Mouse (Mus musculus) gastrocnemius, postnatal 25 days (tissue): Measurements from ENCODE around the gene Mllt3. TPM values are rescaled to one million over a fixed set of nuclear protein-coding genes. Genes with fewer than 3 reads are reported as not detected.
A peak's percentile ranks its signal among the peaks of the same experiment; 100 is the strongest.

Experiments used
- DNase-seq: peaks from one replicate; pipeline ENCODE4 v3.0.0; 2022
- total RNA-seq, 2 experiments: library from RNA; stranded (reverse); gene quantifications; 1 replicate in 1 of 2; 2 replicates in 1 of 2; pipeline ENCODE4 v1.2.3; 2021

Gene Mllt3
- total RNA-seq, 2 experiments from 2014 or later = 59.8 to 62.8 TPM

GRCm38 (mm10) chr4:87823191-87823590 is 210.0 kb downstream of the Mllt3 start:
- DNase-seq = no peak

- DNase-seq = no peak
Measured at GRCm38 (mm10) chr4:87820911-87821310, 212.3 kb downstream of the Mllt3 start.

GRCm38 (mm10) chr4:87819182-87819581 is 214.0 kb downstream of the Mllt3 start:
- no peak for DNase-seq

- no peak for DNase-seq
Measured at GRCm38 (mm10) chr4:87818276-87818675, 214.9 kb downstream of the Mllt3 start.

- no peak for DNase-seq
Measured at GRCm38 (mm10) chr4:87815465-87816108, 217.6 kb downstream of the Mllt3 start.

- DNase-seq = no peak
Measured at GRCm38 (mm10) chr4:87811899-87812298, 221.3 kb downstream of the Mllt3 start.

GRCm38 (mm10) chr4:87806196-87806987 is 226.8 kb downstream of the Mllt3 start:
- no peak for DNase-seq

- DNase-seq = no peak
Measured at GRCm38 (mm10) chr4:87804576-87804975, 228.6 kb downstream of the Mllt3 start.

GRCm38 (mm10) chr4:87803313-87803712 is 229.9 kb downstream of the Mllt3 start:
- DNase-seq = peak; percentile 10

GRCm38 (mm10) chr4:87802140-87802539 is 231.0 kb downstream of the Mllt3 start:
- DNase-seq = no peak

- no peak for DNase-seq
Measured at GRCm38 (mm10) chr4:87801332-87801731, 231.8 kb downstream of the Mllt3 start.

- DNase-seq = no peak
Measured at GRCm38 (mm10) chr4:87800276-87800675, 232.9 kb downstream of the Mllt3 start.

GRCm38 (mm10) chr4:87799418-87799817 is 233.7 kb downstream of the Mllt3 start:
- no peak for DNase-seq

- DNase-seq = no peak
Measured at GRCm38 (mm10) chr4:87795261-87795660, 237.9 kb downstream of the Mllt3 start.

GRCm38 (mm10) chr4:87794216-87794615 is 238.9 kb downstream of the Mllt3 start:
- no peak for DNase-seq

GRCm38 (mm10) chr4:87792511-87792910 is 240.7 kb downstream of the Mllt3 start:
- no peak for DNase-seq

- DNase-seq = no peak
Measured at GRCm38 (mm10) chr4:87789446-87789845, 243.7 kb downstream of the Mllt3 start.

GRCm38 (mm10) chr4:87788691-87789090 is 244.5 kb downstream of the Mllt3 start:
- DNase-seq = no peak

- DNase-seq = peak; percentile 29
Measured at GRCm38 (mm10) chr4:87785132-87786074, 247.8 kb downstream of the Mllt3 start.

- no peak for DNase-seq
Measured at GRCm38 (mm10) chr4:87783809-87784208, 249.4 kb downstream of the Mllt3 start.

GRCm38 (mm10) chr4:87781971-87782370 is 251.2 kb downstream of the Mllt3 start:
- DNase-seq = no peak

GRCm38 (mm10) chr4:87775721-87776120 is 257.4 kb downstream of the Mllt3 start:
- no peak for DNase-seq

- no peak for DNase-seq
Measured at GRCm38 (mm10) chr4:87774515-87774914, 258.6 kb downstream of the Mllt3 start.
